Mouse (Mus musculus) lung, embryonic 14.5 days (tissue): ENCODE data around the gene Wdr78. TPM values are rescaled to one million over a fixed set of nuclear protein-coding genes. Genes with fewer than 3 reads are reported as not detected.

ENCODE experiments used
- ATAC-seq: fragments of 200-750 bp; cut with Nextera tagmentation; 2 replicates; pipeline ENCODE4 v1.8.0; 2017; ENCODE audit warnings: mild to moderate bottlenecking, moderate TSS enrichment, moderate library complexity; ENCODE audit not compliant: insufficient read depth
- DNase-seq: peaks from one replicate; pipeline ENCODE4 v3.0.0-alpha.2; 2015
- H3K27ac ChIP-seq: fragments of 300-500 bp; sonication (generic); 2 replicates; pipeline ENCODE4 v1.5.1; 2014; ENCODE audit warnings: low read depth, mild to moderate bottlenecking, moderate library complexity
- H3K27me3 ChIP-seq: fragments of 300-500 bp; sonication (generic); 2 replicates; pipeline ENCODE4 v1.6.1; 2014; ENCODE audit warnings: low read length, control low read depth; ENCODE audit not compliant: insufficient read depth
- H3K36me3 ChIP-seq: fragments of 300-500 bp; sonication (generic); 2 replicates; pipeline ENCODE4 v1.6.1; 2014; ENCODE audit warnings: control low read depth; ENCODE audit not compliant: insufficient read depth
- H3K4me1 ChIP-seq: fragments of 300-500 bp; sonication (generic); 2 replicates; pipeline ENCODE4 v1.6.1; 2014; ENCODE audit warnings: antibody characterized with exemption, control low read depth; ENCODE audit not compliant: insufficient read depth
- H3K4me2 ChIP-seq: fragments of 300-500 bp; sonication (generic); 2 replicates; pipeline ENCODE4 v1.6.1; 2014; ENCODE audit warnings: mild to moderate bottlenecking
- H3K4me3 ChIP-seq: fragments of 300-500 bp; sonication (generic); 2 replicates; pipeline ENCODE4 v1.5.1; 2014; ENCODE audit warnings: low read depth, low read length
- H3K9ac ChIP-seq: fragments of 300-500 bp; sonication (generic); 2 replicates; pipeline ENCODE4 v1.6.1; 2014
- H3K9me3 ChIP-seq: fragments of 300-500 bp; sonication (generic); 2 replicates; pipeline ENCODE4 v1.6.1; 2016; ENCODE audit warnings: low read depth, low read length, control low read depth
- CTCF ChIP-seq: IDR thresholded peaks from 2 replicates; pipeline ENCODE4 v1.5.1; 2016; ENCODE audit warnings: antibody characterized with exemption, low read depth
- WGBS: fragments of 180-500 bp; shearing (Covaris S2); extraction: QIAGEN DNeasy Blood & Tissue Kit; methylation state at CpG from one replicate; pipeline ENCODE4 v1.1.7; 2014; 5-methylcytosine and 5-hydroxymethylcytosine counted together
- polyA plus RNA-seq: library from polyadenylated mRNA; unstranded; fragments of >200 nt; fragmentation: Nextera tagmentation; extraction: Ambion mirVana; gene quantifications from 2 replicates; pipeline ENCODE4 v1.2.1, GENCODE M21; 2014

Gene Wdr78
- polyA plus RNA-seq, 1 experiment from 2014 or later = 3.6 TPM

DNA sequence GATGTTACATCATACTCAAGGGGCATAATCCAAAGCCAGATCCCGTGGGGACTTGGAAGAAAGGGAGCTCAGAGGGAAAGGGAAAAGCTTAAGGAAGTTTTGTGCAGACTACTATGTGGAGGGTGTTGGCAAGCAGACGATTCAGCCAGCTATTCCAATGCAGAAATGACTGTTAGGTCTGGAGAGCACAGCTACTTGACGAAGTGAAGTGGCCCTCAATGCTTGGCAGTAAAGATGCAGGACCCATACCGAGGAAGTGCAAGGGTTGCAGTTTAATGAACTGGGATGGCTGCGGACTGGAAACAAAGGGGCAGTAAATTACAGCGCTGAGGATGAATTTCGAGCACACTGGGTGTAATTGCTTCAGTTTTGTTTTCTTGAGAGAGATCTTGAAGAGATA, 1.7 kb downstream of the Wdr78 start:
- peak; percentile 57 for DNase-seq
- no peak for TF ChIP-seq CTCF
- Histone ChIP-seq H3K9me3 (no peaks in the 10 kb centered on the region), H3K4me1 (no peaks in the 10 kb centered on the region), H3K27me3 (no peaks in the 10 kb centered on the region), H3K9ac (no peak overlapping the region; the same call in 1 of the 2 replicates), H3K27ac (no peak overlapping the region), H3K4me2 (peak overlapping the region; percentile 76), H3K36me3 (peaks cover 12% of the 10 kb centered on the region), H3K4me3 (peak overlapping the region; percentile 80)
- WGBS = 52% methylated on average over 7 of the region's 7 CpGs
- no peak for ATAC-seq

DNA sequence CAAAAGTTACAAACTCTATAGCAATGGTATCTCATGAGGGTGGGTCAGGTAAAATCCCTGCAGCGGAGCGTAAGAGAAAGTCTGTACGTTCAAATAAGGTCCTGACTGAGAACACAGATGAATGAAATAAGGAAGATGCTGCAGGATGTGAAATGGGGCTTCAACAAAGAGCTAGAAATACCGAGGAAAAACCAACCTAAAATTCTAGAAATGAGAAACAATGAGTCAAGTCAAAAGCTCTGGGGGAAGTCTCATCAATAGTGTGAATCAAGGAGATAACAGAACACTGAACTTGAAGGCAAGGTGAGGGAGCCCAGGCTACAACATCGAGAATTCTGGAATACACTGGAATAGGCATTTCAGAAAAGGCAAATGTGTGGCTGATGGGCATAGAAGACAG, 15.8 kb downstream of the Wdr78 start:
- DNase-seq (no peak), ATAC-seq (no peak)
- H3K4me3 ChIP-seq = no peak overlapping the region
- H3K27me3 ChIP-seq = no peaks in the 10 kb centered on the region
- no peaks in the 10 kb centered on the region for H3K9me3 ChIP-seq
- H3K4me2 ChIP-seq = no peak overlapping the region
- H3K4me1 ChIP-seq = no peaks in the 10 kb centered on the region
- no peak for TF ChIP-seq CTCF
- no peak overlapping the region for H3K9ac ChIP-seq
- no peak overlapping the region for H3K27ac ChIP-seq
- H3K36me3 ChIP-seq = no peaks in the 10 kb centered on the region
- WGBS = 85% methylated on average over 5 of the region's 5 CpGs

DNA sequence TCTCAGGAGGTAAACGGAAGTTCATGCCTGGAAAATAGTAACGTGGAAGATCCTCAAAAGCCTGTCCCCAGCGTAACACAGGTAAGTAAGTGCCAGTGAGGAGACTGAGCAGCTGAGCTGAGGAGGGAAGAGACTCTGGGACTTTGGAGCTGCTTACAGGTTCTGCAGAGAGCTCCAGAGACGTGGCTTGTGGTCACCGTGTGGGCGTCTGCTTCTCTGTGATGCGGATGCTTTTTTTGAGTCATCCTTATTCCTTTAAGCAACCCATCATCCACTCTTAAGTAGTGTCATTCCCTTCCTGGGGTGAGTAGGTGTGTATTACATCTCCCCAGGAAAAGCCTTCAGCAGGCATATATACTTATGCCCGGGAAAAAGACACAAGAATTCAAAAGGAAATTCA, 18.4 kb downstream of the Wdr78 start:
- no peak for ATAC-seq
- no peak for DNase-seq
- H3K9me3 ChIP-seq = no peaks in the 10 kb centered on the region
- no peaks in the 10 kb centered on the region for H3K27me3 ChIP-seq
- TF ChIP-seq CTCF = no peak
- H3K4me2 ChIP-seq = no peak overlapping the region
- H3K4me1 ChIP-seq = no peaks in the 10 kb centered on the region
- H3K27ac ChIP-seq = no peak overlapping the region
- 79% methylated on average over 8 of the region's 8 CpGs for WGBS
- no peak overlapping the region for H3K4me3 ChIP-seq
- H3K9ac ChIP-seq = no peak overlapping the region
- H3K36me3 ChIP-seq = no peaks in the 10 kb centered on the region

DNA sequence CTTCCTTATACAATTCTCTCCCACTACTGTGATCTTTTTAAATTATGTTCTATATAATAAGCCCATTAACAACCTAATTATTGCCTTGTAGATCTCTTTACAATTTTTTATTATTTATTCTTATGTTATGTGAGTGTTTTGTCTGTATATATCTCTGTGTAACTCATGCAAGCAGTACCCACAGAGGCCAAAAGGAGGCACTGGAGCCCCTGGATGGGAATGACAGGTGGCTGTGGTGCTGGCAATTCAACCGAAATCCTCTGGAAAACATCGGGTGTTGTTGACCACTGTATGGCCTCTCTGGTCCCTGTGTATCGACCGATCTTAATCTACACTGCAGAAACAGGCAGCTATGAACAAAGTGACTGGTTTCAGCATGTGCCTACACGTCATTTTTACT, 29.1 kb downstream of the Wdr78 start:
- Histone ChIP-seq H3K36me3 (no peaks in the 10 kb centered on the region), H3K4me2 (no peak overlapping the region), H3K9ac (no peak overlapping the region), H3K27ac (no peak overlapping the region), H3K27me3 (no peaks in the 10 kb centered on the region), H3K4me1 (no peaks in the 10 kb centered on the region), H3K9me3 (no peaks in the 10 kb centered on the region), H3K4me3 (no peak overlapping the region)
- no peak for ATAC-seq
- 88% methylated on average over 5 of the region's 5 CpGs for WGBS
- TF ChIP-seq CTCF = no peak
- no peak for DNase-seq

DNA sequence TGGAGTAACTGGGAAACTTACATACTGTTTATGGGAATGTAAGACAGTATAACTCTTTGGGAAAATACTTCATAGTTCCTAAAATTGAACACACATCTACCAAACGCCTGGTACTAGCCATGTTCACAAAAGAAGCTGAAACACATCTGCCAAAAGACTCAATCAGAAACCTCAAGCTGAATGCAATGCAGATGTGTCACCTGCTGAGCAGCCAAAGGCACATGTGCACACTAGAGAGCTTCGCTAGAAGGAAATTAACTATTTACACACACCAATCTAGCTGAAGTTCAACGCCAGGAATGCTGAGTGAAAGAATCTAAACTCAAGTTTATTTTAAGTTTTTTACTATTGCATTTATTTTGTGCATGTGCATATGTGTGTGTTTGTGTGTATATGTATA, 43.7 kb downstream of the Wdr78 start:
- Histone ChIP-seq H3K4me1 (no peaks in the 10 kb centered on the region), H3K36me3 (no peaks in the 10 kb centered on the region), H3K27me3 (no peaks in the 10 kb centered on the region), H3K9me3 (no peaks in the 10 kb centered on the region), H3K27ac (no peak overlapping the region), H3K4me2 (no peak overlapping the region), H3K9ac (no peak overlapping the region), H3K4me3 (no peak overlapping the region)
- DNase-seq (no peak), ATAC-seq (no peak)
- no peak for TF ChIP-seq CTCF
- WGBS = 70% methylated on average over 3 of the region's 3 CpGs

DNA sequence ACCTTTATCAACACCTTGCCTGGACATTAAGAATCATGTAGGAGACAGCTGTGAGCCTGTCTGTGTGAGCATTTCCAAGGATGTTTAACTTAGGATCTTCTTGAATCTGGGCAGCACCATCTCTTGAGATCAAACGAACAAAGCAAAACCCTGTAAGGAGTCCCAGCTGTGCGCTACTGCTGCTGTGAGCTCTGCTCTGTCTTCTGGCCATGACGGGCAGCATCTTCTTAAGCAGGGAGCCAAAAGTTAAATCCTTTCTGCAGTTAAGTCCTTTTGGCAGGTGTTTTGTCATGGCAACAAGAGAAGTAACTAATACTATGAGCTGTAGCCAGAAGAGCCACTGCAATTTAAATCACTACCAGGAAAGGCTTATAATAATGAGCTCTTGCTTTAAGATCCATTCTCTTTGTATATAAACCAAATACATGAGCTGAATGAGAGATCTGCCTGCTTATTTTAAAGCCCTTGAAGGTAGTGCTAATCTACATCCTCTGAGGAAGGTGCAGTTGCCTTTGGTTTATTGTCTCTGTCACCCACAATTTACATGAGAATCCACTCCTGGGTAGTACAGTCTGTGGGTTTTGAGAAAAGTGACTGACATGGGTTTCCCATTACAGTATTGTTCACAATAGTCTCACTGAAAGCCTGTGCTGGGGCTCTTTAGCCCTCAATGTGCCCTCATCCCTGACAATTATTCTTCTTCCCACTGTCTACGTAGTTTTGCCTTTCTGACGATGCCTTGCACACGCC, 46.3 kb downstream of the Wdr78 start:
- Histone ChIP-seq H3K4me1 (no peaks in the 10 kb centered on the region), H3K9me3 (no peaks in the 10 kb centered on the region), H3K27me3 (no peaks in the 10 kb centered on the region), H3K36me3 (no peaks in the 10 kb centered on the region), H3K4me2 (no peak overlapping the region), H3K27ac (no peak overlapping the region), H3K4me3 (no peak overlapping the region), H3K9ac (no peak overlapping the region)
- 72% methylated on average over 6 of the region's 6 CpGs for WGBS
- ATAC-seq = no peak
- TF ChIP-seq CTCF = no peak
- no peak for DNase-seq

DNA sequence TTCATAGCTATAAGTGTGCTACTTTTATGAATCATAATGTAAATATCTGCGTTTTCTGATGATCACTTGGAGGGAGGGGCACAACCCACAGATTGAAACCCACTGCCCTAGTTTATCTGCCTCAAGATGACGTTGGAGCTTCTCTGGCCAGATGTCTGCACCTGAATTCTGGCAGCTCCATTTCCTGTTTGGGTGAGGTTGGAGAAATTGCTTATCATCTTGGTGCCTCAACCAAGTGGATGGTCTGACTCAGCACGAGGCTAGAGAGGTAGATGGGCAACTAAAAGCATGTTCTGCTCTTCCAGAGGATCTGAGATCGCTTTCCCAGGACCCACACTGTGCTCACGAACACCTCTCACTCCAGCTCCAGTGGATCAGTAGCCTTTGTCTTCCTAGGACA, 49.4 kb downstream of the Wdr78 start:
- Histone ChIP-seq H3K27ac (no peak overlapping the region), H3K27me3 (no peaks in the 10 kb centered on the region), H3K4me1 (no peaks in the 10 kb centered on the region), H3K36me3 (no peaks in the 10 kb centered on the region), H3K9me3 (no peaks in the 10 kb centered on the region), H3K4me2 (no peak overlapping the region), H3K9ac (no peak overlapping the region), H3K4me3 (no peak overlapping the region)
- no peak for TF ChIP-seq CTCF
- ATAC-seq = no peak
- WGBS = 63% methylated on average over 5 of the region's 5 CpGs
- DNase-seq = no peak
